Mouse (Mus musculus): ENCODE measurements around the gene Tsr3.

DNA sequence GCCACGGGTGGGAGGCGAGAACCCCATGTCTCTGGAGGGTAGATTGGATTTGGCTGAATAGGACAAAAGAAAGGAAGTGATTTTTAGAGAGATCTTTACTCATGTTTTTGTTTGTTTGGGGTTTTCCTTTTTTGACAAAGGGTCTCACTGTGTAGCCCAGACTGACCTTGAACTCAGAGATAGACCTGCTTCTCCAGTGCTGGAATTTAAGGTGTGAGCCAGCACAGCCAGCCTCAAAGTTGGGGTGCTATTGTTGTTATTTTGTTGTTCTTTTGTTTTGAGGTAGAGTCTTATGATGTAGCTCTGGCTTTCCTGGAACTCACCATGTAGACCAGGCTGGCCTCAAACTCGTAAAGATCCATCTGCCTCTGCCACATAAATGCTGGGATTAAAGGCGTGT, 37.6 kb upstream of the Tsr3 start:
- TF ChIP-seq CTCF (IDR thresholded peaks at IDR 0.05; ENCODE audit: extremely low read depth, insufficient read length, insufficient replicate concordance, low read depth, low read length) (no peak), POLR2A (IDR thresholded peaks at IDR 0.05; ENCODE audit: low read depth, low read length) (no peak)
